Mouse (Mus musculus): ENCODE data around the gene Stag3. TPM values are rescaled to one million over a fixed set of nuclear protein-coding genes. Genes with fewer than 3 reads are reported as not detected.

Gene Stag3
- polyA plus RNA-seq (2017; shearing (Covaris generic)) = 0.75 TPM

GRCm38 (mm10) chr5:138279585-138280424 lies at the start of gene Stag3, which contains the start of the genes Gm43720 and Gpc2:
Stag3 (plus strand) TSS chr5:138280240.
Gm43720 (minus strand) TSS chr5:138279958.
Gpc2 (minus strand) TSS chr5:138280005.

GRCm38 (mm10) chr5:138255353-138256093 lies 24.5 kb upstream of the Stag3 start, which contains the start of gene Lamtor4:
Lamtor4 (plus strand) TSS chr5:138255482.

GRCm38 (mm10) chr5:138263260-138264206 lies 16.5 kb upstream of the Stag3 start, which contains the start of gene BC037034:
BC037034 (minus strand) TSS chr5:138264033.

GRCm38 (mm10) chr5:138272409-138272923 lies 7.6 kb upstream of the Stag3 start, which contains the start of gene Gal3st4:
Gal3st4 (minus strand) TSS chr5:138272840.

GRCm38 (mm10) chr5:138341661-138342060 lies 61.6 kb downstream of the Stag3 start, which contains the start of gene Pvrig:
Pvrig (plus strand) TSS chr5:138341961.

Other genes starting within 250 kb of the Stag3 start
- gene Smok3c, start 227.0 kb upstream of the Stag3 start, polyA plus RNA-seq (2017; shearing (Covaris generic)) = not detected
- gene Zkscan1, start 195.2 kb upstream of the Stag3 start, polyA plus RNA-seq (2017; shearing (Covaris generic)) = 14.8 TPM
- 25.6 TPM for gene Zscan21, start 163.3 kb upstream of the Stag3 start, polyA plus RNA-seq (2017; shearing (Covaris generic))
- gene Zfp113, start 124.5 kb upstream of the Stag3 start, polyA plus RNA-seq (2017; shearing (Covaris generic)) = 6.5 TPM
- gene Cops6, start 119.2 kb upstream of the Stag3 start, polyA plus RNA-seq (2017; shearing (Covaris generic)) = 120 TPM
- gene Ap4m1, start 108.2 kb upstream of the Stag3 start, polyA plus RNA-seq (2017; shearing (Covaris generic)) = 7.1 TPM
- gene Mcm7, start 107.8 kb upstream of the Stag3 start, polyA plus RNA-seq (2017; shearing (Covaris generic)) = 54.5 TPM
- 30.8 TPM for gene Taf6, start 92.8 kb upstream of the Stag3 start, polyA plus RNA-seq (2017; shearing (Covaris generic))
- 13.4 TPM for gene Cnpy4, start 92.8 kb upstream of the Stag3 start, polyA plus RNA-seq (2017; shearing (Covaris generic))
- gene Mblac1, start 85.9 kb upstream of the Stag3 start, polyA plus RNA-seq (2017; shearing (Covaris generic)) = not detected
- not detected for gene Nxpe5, start 54.3 kb upstream of the Stag3 start, polyA plus RNA-seq (2017; shearing (Covaris generic))
- gene Lamtor4, start 24.8 kb upstream of the Stag3 start, polyA plus RNA-seq (2017; shearing (Covaris generic)) = 32.6 TPM
- gene BC037034, start 16.2 kb upstream of the Stag3 start, polyA plus RNA-seq (2017; shearing (Covaris generic)) = 20.1 TPM
- gene Gal3st4, start 7.4 kb upstream of the Stag3 start, polyA plus RNA-seq (2017; shearing (Covaris generic)) = not detected
- not detected for gene Gm43720, start 282 bp upstream of the Stag3 start, polyA plus RNA-seq (2017; shearing (Covaris generic))
- 2.1 TPM for gene Gpc2, start 235 bp upstream of the Stag3 start, polyA plus RNA-seq (2017; shearing (Covaris generic))
- gene Pvrig, start 61.7 kb downstream of the Stag3 start, polyA plus RNA-seq (2017; shearing (Covaris generic)) = 2.5 TPM
- gene Zfp157, start 161.2 kb downstream of the Stag3 start, polyA plus RNA-seq (2017; shearing (Covaris generic)) = 7.1 TPM

Measured in effector memory CD4-positive, alpha-beta T cell, adult 5 months (primary cell).